Mouse (Mus musculus): Measurements from ENCODE around the gene Kctd19.

The Kctd19 gene

GRCm38 (mm10) chr8:105413391-105413790 is at the start of gene Kctd19, which contains the start of gene Lrrc36:
Gene Kctd19, minus strand, starts transcription at chr8:105413502.
Gene Lrrc36, plus strand, starts transcription at chr8:105413571.
- peak; percentile 69 to 82 for DNase-seq

GRCm38 (mm10) chr8:105461085-105461803 is 47.9 kb upstream of the Kctd19 start:
- DNase-seq = no peak

GRCm38 (mm10) chr8:105455218-105455617 is 41.9 kb upstream of the Kctd19 start:
- DNase-seq = no peak

- peak in 1 of 2 experiments; percentile 46 for DNase-seq
Measured at GRCm38 (mm10) chr8:105454088-105454487, 40.8 kb upstream of the Kctd19 start.

- no peak for DNase-seq
Measured at GRCm38 (mm10) chr8:105453296-105453695, 40.0 kb upstream of the Kctd19 start.

- peak in 1 of 2 experiments; percentile 18 for DNase-seq
Measured at GRCm38 (mm10) chr8:105451903-105452603, 38.8 kb upstream of the Kctd19 start.

- no peak for DNase-seq
Measured at GRCm38 (mm10) chr8:105450977-105451376, 37.7 kb upstream of the Kctd19 start.

GRCm38 (mm10) chr8:105448596-105448995 is 35.3 kb upstream of the Kctd19 start:
- no peak for DNase-seq

GRCm38 (mm10) chr8:105448188-105448587 is 34.9 kb upstream of the Kctd19 start:
- no peak for DNase-seq

GRCm38 (mm10) chr8:105446127-105446552 is 32.8 kb upstream of the Kctd19 start:
- DNase-seq = peak; percentile 66 to 67

- peak; percentile 36 to 39 for DNase-seq
Measured at GRCm38 (mm10) chr8:105445296-105446126, 32.2 kb upstream of the Kctd19 start.

- peak in 1 of 2 experiments; percentile 26 for DNase-seq
Measured at GRCm38 (mm10) chr8:105442661-105443060, 29.4 kb upstream of the Kctd19 start.

- DNase-seq = peak; percentile 62 to 82
Measured at GRCm38 (mm10) chr8:105441433-105441832, 28.1 kb upstream of the Kctd19 start.

- peak; percentile 56 to 78 for DNase-seq
Measured at GRCm38 (mm10) chr8:105438865-105439264, 25.6 kb upstream of the Kctd19 start.

GRCm38 (mm10) chr8:105437078-105437748 is 23.9 kb upstream of the Kctd19 start:
- no peak for DNase-seq

GRCm38 (mm10) chr8:105436218-105436617 is 22.9 kb upstream of the Kctd19 start:
- no peak for DNase-seq

GRCm38 (mm10) chr8:105434136-105434535 is 20.8 kb upstream of the Kctd19 start:
- DNase-seq = no peak

GRCm38 (mm10) chr8:105433511-105433910 is 20.2 kb upstream of the Kctd19 start:
- no peak for DNase-seq

GRCm38 (mm10) chr8:105433021-105433420 is 19.7 kb upstream of the Kctd19 start:
- no peak for DNase-seq

GRCm38 (mm10) chr8:105431743-105432515 is 18.6 kb upstream of the Kctd19 start:
- DNase-seq = no peak

- no peak for DNase-seq
Measured at GRCm38 (mm10) chr8:105426878-105427277, 13.6 kb upstream of the Kctd19 start.

- DNase-seq = peak in 1 of 2 experiments; percentile 64
Measured at GRCm38 (mm10) chr8:105422006-105422405, 8.7 kb upstream of the Kctd19 start.

Data from cerebellum, postnatal 14 days (tissue).